Mouse (Mus musculus): ENCODE data around the gene Spata7. TPM values are rescaled to one million over a fixed set of nuclear protein-coding genes. Genes with fewer than 3 reads are reported as not detected.

Spata7 gene
- polyA plus RNA-seq, 1 experiment from 2014 or later: 26.0 TPM

DNA sequence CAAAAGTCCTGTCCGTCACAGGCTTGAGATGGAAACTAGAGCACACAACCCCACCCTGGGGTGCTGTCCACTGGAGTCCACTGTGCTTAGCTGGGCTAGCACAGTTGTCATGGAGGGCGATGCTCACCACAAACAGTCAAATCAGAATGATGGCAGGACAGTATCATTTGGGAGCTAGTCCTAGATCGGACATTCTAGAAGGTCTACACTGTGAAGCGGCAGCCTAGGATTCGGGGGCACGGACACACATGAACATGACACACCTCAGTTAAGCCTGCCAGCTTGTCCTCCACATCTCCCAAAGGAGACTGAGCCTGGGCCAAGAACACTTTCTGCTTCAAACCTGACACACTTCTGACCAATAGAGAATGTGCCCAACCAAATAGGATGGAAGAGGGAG lies 48.9 kb downstream of the Spata7 start:
- H3K36me3 ChIP-seq: peaks cover 34% of the 10 kb centered on the region
- no peak overlapping the region for H3K4me3 ChIP-seq
- H3K4me2 ChIP-seq (replicated peaks): no peak overlapping the region
- no peak overlapping the region for H3K27ac ChIP-seq (replicated peaks)
- no peaks in the 10 kb centered on the region for H3K9me3 ChIP-seq
- 0 out of 2 replicates have a peak, but pooled peaks cover 3% of the 10 kb centered on the region for H3K4me1 ChIP-seq
- no peaks in the 10 kb centered on the region for H3K27me3 ChIP-seq
- ATAC-seq (ENCODE audit: low FRiP score, low read depth): no peak
- 100% methylated on average over 6 of the region's 6 CpGs for WGBS
- no peak overlapping the region for H3K9ac ChIP-seq (replicated peaks)

DNA sequence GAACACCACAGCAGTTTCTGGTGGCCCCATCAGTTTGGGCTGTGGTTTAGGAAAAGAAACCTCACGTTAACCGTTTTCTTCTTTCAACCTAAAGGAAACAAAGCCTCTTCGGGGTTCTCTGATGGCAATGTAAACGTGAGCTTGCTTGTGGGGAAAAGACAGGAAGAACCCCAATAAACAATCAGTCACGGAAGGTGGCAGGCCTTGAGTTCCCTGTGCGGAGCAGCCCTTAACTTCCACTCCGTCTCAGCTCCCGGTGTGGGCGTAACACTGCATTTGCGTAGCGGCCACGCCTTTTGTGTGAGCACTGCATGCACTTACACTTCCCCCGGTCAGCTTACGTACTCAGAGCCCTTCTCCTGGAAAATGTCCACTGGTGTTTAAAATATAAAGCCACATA lies 49.4 kb downstream of the Spata7 start:
- H3K4me3 ChIP-seq: no peak overlapping the region
- no peaks in the 10 kb centered on the region for H3K27me3 ChIP-seq
- 0 out of 2 replicates have a peak, but pooled peaks cover 3% of the 10 kb centered on the region for H3K4me1 ChIP-seq
- H3K9ac ChIP-seq (replicated peaks): no peak overlapping the region
- H3K4me2 ChIP-seq (replicated peaks): no peak overlapping the region
- H3K27ac ChIP-seq (replicated peaks): no peak overlapping the region
- 55% methylated on average over 14 of the region's 14 CpGs for WGBS
- H3K36me3 ChIP-seq: peaks cover 39% of the 10 kb centered on the region
- no peaks in the 10 kb centered on the region for H3K9me3 ChIP-seq
- ATAC-seq (ENCODE audit: low FRiP score, low read depth): no peak

DNA sequence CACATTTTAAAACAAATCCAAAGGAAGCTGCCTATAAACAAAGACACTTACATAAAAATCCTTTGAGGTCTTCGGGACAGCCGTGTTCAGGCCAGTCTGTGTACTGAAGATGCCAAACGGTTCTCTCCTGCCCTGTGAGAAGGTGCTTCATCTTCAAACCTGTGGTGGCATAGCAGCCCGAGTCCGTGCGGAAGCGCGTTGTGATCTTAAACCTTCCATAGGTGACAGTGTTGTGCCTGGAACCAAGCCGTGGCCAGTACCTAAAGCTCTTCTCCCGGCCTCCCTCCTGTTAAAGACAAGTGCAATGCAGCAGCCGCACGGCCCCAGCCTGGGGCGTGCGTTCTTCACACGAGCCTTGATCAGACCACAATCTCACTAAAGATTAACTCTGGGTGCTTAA lies 51.9 kb downstream of the Spata7 start:
- H3K27me3 ChIP-seq: no peaks in the 10 kb centered on the region
- H3K27ac ChIP-seq (replicated peaks): no peak overlapping the region
- H3K4me3 ChIP-seq: no peak overlapping the region
- no peak overlapping the region for H3K9ac ChIP-seq (replicated peaks)
- H3K4me2 ChIP-seq (replicated peaks): no peak overlapping the region
- peaks cover 43% of the 10 kb centered on the region for H3K36me3 ChIP-seq
- no peaks in the 10 kb centered on the region for H3K4me1 ChIP-seq
- no peaks in the 10 kb centered on the region for H3K9me3 ChIP-seq
- ATAC-seq (ENCODE audit: low FRiP score, low read depth): no peak
- WGBS: 94% methylated on average over 15 of the region's 15 CpGs

DNA sequence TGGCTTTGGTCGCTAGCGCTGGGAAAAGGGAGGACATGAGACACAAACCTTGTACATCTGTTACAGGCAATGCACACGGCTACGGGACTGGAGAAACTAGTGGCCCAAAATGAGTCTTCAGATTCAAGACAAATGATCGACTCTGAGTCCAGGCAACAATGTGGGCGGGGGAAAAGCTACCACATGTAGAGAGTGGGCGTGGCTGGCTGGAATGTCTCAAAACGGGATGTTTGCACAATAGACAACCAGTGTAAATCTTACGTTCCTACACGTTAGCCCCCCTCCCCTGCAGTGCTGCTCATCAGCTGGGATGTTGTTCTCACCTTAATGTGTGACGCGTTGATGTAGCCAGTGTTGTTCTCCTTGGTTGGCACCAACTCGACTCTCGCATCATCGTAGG lies 54.2 kb downstream of the Spata7 start:
- H3K27me3 ChIP-seq: no peaks in the 10 kb centered on the region
- H3K4me1 ChIP-seq: no peaks in the 10 kb centered on the region
- H3K27ac ChIP-seq (replicated peaks): no peak overlapping the region
- no peak for ATAC-seq (ENCODE audit: low FRiP score, low read depth)
- no peak overlapping the region for H3K4me2 ChIP-seq (replicated peaks)
- H3K4me3 ChIP-seq: no peak overlapping the region
- H3K36me3 ChIP-seq: peaks cover 58% of the 10 kb centered on the region
- WGBS: 87% methylated on average over 15 of the region's 15 CpGs
- no peaks in the 10 kb centered on the region for H3K9me3 ChIP-seq
- no peak overlapping the region for H3K9ac ChIP-seq (replicated peaks)

DNA sequence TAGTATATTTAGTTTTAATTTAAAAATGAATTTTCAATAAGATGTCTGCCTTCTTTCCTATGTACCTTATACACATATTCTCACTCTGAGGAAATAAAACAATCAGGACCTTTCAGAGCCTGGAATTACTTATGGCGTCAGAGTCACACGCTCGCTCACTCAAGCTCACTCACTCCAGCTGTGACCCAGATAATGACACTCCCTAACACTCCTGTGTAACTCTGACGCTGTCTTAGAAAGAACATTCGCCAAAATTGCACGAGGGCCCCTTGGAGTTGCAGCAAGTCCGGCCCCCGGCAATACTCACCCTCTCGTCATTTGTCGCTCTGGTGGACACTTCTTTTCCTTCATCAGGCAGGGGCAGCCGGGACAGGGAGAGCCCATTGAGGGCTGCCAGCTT lies 55.2 kb downstream of the Spata7 start:
- Histone ChIP-seq H3K9me3 (no peaks in the 10 kb centered on the region), H3K36me3 (peaks cover 66% of the 10 kb centered on the region), H3K27ac (replicated peaks) (no peak overlapping the region), H3K4me2 (replicated peaks) (no peak overlapping the region), H3K27me3 (no peaks in the 10 kb centered on the region), H3K9ac (replicated peaks) (no peak overlapping the region), H3K4me3 (no peak overlapping the region), H3K4me1 (no peaks in the 10 kb centered on the region)
- no peak for ATAC-seq (ENCODE audit: low FRiP score, low read depth)
- 92% methylated on average over 11 of the region's 11 CpGs for WGBS

DNA sequence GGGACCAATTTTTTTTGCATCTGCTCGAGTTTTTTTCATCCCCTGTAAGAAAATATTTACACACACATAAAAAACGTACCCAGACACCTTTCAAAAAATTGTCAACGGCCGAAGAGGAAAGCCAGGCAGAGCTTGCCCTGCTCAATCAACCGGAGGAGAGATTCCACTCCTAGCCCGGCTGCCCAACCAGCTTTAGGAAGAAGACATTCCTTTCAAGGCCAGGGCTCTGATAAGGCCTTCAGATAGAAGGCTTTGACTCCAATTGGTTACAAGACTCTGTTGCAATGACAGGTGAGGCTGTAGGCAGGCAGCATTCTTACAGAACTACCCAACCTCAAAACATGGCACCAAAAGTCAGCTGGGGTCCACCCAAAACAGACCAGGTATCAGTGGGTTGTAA lies 55.6 kb downstream of the Spata7 start:
- Histone ChIP-seq H3K27me3 (no peaks in the 10 kb centered on the region), H3K4me2 (replicated peaks) (no peak overlapping the region), H3K27ac (replicated peaks) (no peak overlapping the region), H3K9ac (replicated peaks) (no peak overlapping the region), H3K4me1 (no peaks in the 10 kb centered on the region), H3K4me3 (no peak overlapping the region), H3K36me3 (peaks cover 66% of the 10 kb centered on the region), H3K9me3 (no peaks in the 10 kb centered on the region)
- ATAC-seq (ENCODE audit: low FRiP score, low read depth): no peak
- WGBS: 81% methylated on average over 6 of the region's 6 CpGs

DNA sequence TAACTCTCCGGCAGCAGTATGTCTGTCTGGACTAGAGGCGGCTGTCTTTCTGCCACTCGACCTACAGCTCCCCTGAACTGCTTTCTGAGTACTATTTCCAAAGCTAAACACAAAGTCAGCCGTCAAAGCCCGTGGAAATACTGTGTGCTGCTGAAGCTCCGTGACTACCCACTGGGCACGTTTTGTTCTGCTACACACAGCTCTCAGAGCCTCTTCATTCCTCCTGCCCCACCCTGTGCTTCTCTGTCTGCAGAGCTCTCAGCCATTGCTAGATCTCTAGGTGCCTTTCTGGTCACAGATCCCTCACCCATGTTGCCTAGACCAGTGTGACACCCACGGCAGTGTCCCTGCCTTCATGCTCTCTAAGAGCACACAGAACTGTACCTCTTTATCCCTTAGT lies 62.3 kb downstream of the Spata7 start:
- H3K4me2 ChIP-seq (replicated peaks): no peak overlapping the region
- H3K9me3 ChIP-seq: no peaks in the 10 kb centered on the region
- ATAC-seq (ENCODE audit: low FRiP score, low read depth): no peak
- no peaks in the 10 kb centered on the region for H3K27me3 ChIP-seq
- peaks cover 75% of the 10 kb centered on the region for H3K36me3 ChIP-seq
- 82% methylated on average over 8 of the region's 8 CpGs for WGBS
- no peak overlapping the region for H3K27ac ChIP-seq (replicated peaks)
- H3K4me1 ChIP-seq: no peaks in the 10 kb centered on the region
- no peak overlapping the region for H3K4me3 ChIP-seq
- H3K9ac ChIP-seq (replicated peaks): no peak overlapping the region

DNA sequence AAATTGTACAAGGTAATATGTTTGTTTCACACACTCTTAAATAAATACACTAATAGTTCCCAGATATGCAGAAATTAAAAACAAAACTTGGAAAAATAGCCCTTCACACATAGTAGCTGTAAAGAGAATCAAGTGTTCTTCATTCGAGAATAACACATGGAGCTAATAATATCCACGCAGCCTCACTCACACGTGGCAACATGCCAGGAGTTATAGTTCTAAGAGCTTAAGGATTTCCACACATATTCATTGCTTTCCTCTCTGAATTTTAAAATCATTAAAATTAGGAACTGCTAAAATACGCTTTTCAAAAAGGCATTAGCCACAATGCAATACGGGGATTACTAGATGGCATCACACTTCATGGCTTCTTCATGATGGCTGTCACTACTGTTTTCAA lies 69.2 kb downstream of the Spata7 start:
- H3K36me3 ChIP-seq: peaks cover 38% of the 10 kb centered on the region
- H3K9me3 ChIP-seq: no peaks in the 10 kb centered on the region
- no peak for ATAC-seq (ENCODE audit: low FRiP score, low read depth)
- WGBS: 90% methylated on average over 5 of the region's 5 CpGs
- no peak overlapping the region for H3K27ac ChIP-seq (replicated peaks)
- H3K27me3 ChIP-seq: no peaks in the 10 kb centered on the region
- H3K4me2 ChIP-seq (replicated peaks): no peak overlapping the region
- no peaks in the 10 kb centered on the region for H3K4me1 ChIP-seq
- no peak overlapping the region for H3K4me3 ChIP-seq
- no peak overlapping the region for H3K9ac ChIP-seq (replicated peaks)

DNA sequence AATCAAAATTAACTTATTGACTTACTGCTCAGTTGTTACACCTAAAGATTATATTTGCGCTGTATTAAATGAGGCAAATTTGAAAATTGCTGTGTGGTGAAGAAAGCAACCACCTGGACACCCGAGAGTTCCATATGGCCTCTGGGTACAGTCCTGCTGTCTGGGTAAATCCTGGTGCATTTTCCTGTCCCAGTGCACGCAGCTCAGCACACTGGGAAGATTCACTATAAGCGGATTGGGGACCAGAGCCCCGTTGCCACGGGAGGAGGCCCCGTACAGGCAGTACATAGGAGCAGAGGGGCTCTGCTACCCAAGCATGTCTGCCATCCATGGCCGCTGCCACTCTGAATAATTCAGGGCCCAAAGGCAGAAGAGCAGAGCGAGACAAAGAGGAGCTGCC lies 73.6 kb downstream of the Spata7 start:
- no peak overlapping the region for H3K4me2 ChIP-seq (replicated peaks)
- no peak overlapping the region for H3K4me3 ChIP-seq
- WGBS: 83% methylated on average over 9 of the region's 9 CpGs
- no peak for ATAC-seq (ENCODE audit: low FRiP score, low read depth)
- no peaks in the 10 kb centered on the region for H3K4me1 ChIP-seq
- no peak overlapping the region for H3K9ac ChIP-seq (replicated peaks)
- no peaks in the 10 kb centered on the region for H3K27me3 ChIP-seq
- H3K36me3 ChIP-seq: peaks cover 42% of the 10 kb centered on the region
- H3K9me3 ChIP-seq: no peaks in the 10 kb centered on the region
- no peak overlapping the region for H3K27ac ChIP-seq (replicated peaks)

DNA sequence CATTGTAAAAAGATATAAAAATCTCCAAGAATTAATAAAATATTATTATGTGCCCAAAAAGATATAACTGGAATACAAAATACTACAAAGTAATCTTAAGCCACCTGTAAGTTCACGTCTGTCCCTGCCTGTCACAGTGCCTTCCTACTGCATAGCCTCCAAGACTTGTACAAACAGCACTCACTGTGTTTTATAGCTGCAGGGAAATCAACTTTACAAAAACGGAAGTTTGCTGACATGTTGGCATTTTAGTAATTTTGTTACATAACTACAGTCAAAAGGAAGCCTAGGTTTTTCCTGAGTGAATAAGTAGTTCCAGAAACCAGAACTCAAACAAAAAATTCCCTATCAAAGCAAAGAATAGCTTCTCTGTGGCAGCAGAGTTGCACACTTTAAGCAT lies 75.6 kb downstream of the Spata7 start:
- Histone ChIP-seq H3K4me3 (no peak overlapping the region), H3K9ac (replicated peaks) (no peak overlapping the region), H3K4me2 (replicated peaks) (no peak overlapping the region), H3K27me3 (no peaks in the 10 kb centered on the region), H3K36me3 (peaks cover 33% of the 10 kb centered on the region), H3K27ac (replicated peaks) (no peak overlapping the region), H3K4me1 (no peaks in the 10 kb centered on the region), H3K9me3 (no peaks in the 10 kb centered on the region)
- WGBS: 91% methylated on average over 2 of the region's 2 CpGs
- no peak for ATAC-seq (ENCODE audit: low FRiP score, low read depth)

DNA sequence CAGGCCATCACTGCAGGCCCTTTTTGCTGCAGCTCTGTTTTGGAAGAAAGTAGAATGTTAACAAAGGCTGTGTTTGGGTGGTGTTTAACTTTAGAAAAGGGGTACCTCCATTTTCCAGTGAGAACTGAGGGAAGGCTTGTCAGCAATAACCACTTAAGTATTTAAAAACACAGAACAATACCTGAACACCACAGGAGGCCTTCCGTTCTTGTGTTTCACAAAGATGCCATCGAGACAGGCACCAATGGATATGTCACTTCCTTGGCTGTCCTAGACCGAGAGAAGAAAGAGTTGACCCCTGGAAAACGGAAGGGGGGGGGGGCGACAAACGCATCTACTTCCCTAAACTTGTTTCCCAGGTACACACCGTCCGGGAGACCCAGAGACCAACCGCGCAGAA lies 76.0 kb downstream of the Spata7 start:
- H3K36me3 ChIP-seq: peaks cover 34% of the 10 kb centered on the region
- H3K9ac ChIP-seq (replicated peaks): no peak overlapping the region
- no peaks in the 10 kb centered on the region for H3K9me3 ChIP-seq
- H3K4me3 ChIP-seq: no peak overlapping the region
- H3K4me2 ChIP-seq (replicated peaks): no peak overlapping the region
- 80% methylated on average over 10 of the region's 10 CpGs for WGBS
- no peak overlapping the region for H3K27ac ChIP-seq (replicated peaks)
- no peaks in the 10 kb centered on the region for H3K27me3 ChIP-seq
- ATAC-seq (ENCODE audit: low FRiP score, low read depth): no peak
- H3K4me1 ChIP-seq: no peaks in the 10 kb centered on the region

DNA sequence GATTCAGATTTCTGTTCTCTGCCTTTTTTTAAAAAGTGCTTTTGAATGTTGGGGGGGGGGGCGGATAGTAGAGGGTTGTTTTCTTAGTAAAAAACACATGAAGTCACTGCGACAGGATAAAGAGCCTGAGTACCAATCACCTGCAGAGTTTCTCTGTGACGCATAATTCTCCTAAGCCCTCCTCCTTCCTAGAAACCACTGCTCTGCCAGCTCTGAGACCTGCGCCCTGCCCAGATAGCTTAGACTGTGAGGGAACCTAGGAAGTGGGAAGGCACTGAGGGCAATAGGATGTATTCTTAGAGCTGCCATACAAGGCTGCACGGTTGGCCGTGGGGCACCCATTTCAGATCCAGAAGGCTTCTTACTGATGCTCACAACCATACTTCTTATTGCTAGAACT lies 84.9 kb downstream of the Spata7 start:
- ATAC-seq (ENCODE audit: low FRiP score, low read depth): no peak
- WGBS: 70% methylated on average over 6 of the region's 6 CpGs
- H3K4me1 ChIP-seq: peaks cover 8% of the 10 kb centered on the region; the same call in 1 of the 2 replicates
- no peak overlapping the region for H3K4me3 ChIP-seq
- no peak overlapping the region for H3K27ac ChIP-seq (replicated peaks)
- no peaks in the 10 kb centered on the region for H3K27me3 ChIP-seq
- H3K9ac ChIP-seq (replicated peaks): no peak overlapping the region
- H3K4me2 ChIP-seq (replicated peaks): no peak overlapping the region
- H3K9me3 ChIP-seq: no peaks in the 10 kb centered on the region
- 0 out of 2 replicates have a peak, but pooled peaks cover 6% of the 10 kb centered on the region for H3K36me3 ChIP-seq

DNA sequence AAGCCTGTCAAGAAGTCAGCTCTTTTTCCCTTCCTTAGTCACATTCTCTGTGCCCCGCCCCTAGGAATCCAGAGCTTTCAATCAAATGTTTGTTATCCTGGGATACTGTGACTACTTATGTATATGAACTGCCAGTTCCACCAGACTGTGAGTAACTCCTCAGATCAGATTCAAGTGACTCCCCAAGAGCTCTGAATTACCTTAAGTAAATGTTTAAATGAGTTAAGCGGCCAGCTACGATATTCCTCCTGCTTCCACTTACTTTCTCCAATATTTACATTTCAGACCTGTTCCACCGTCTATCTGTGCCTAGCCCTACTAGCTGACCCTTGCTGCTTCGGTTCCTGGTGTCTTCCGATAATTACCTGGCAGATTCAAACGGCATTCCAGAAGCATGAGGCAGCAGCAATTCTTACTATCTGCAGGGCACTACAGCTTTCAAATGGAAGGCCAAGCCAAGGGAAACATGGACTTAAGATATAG lies 85.7 kb downstream of the Spata7 start:
- Histone ChIP-seq H3K4me1 (peaks cover 8% of the 10 kb centered on the region; the same call in 1 of the 2 replicates), H3K27ac (replicated peaks) (no peak overlapping the region), H3K27me3 (no peaks in the 10 kb centered on the region), H3K9me3 (no peaks in the 10 kb centered on the region), H3K4me3 (no peak overlapping the region), H3K9ac (replicated peaks) (no peak overlapping the region), H3K36me3 (0 out of 2 replicates have a peak, but pooled peaks cover 6% of the 10 kb centered on the region), H3K4me2 (replicated peaks) (no peak overlapping the region)
- ATAC-seq (ENCODE audit: low FRiP score, low read depth): no peak
- 46% methylated on average over 7 of the region's 7 CpGs for WGBS
